Mouse (Mus musculus): Measurements from ENCODE around the gene Tnfrsf18. TPM values are rescaled to one million over a fixed set of nuclear protein-coding genes. Genes with fewer than 3 reads are reported as not detected.

Gene Tnfrsf18
- total RNA-seq, 1 experiment = 0.62 TPM

- Histone ChIP-seq H3K9ac (ENCODE audit: insufficient read depth, low read depth, low read length, poor library complexity, severe bottlenecking) (no peak overlapping the region), H3K9me3 (ENCODE audit: control insufficient read depth, insufficient read depth, low read depth, low read length) (no peaks in the 10 kb centered on the region), H3K4me3 (ENCODE audit: insufficient read depth in 1 of 2, low read depth in 1 of 2, low read length in 2 of 2, poor library complexity in 1 of 2, severe bottlenecking in 1 of 2) (no peak overlapping the region), H3K36me3 (ENCODE audit: control insufficient read depth, insufficient read depth, low read length, poor library complexity, severe bottlenecking) (no peaks in the 10 kb centered on the region), H3K4me1 (ENCODE audit: control insufficient read depth in 2 of 2, insufficient read depth in 2 of 2, low read length in 2 of 2, poor library complexity in 1 of 2) (peaks cover 18 to 38% of the 10 kb centered on the region in 2 experiments; a peak in 3 of 4 replicates), H3K27ac (ENCODE audit: insufficient read depth, low read depth, low read length, poor library complexity, severe bottlenecking) (no peak overlapping the region)
- in situ Hi-C loops (cut with MboI; ENCODE audit: low sequenced_read_pairs in 2 of 2, unreplicated experiment in 2 of 2) = no loop called here
- TF ChIP-seq ZC3H11A (IDR thresholded peaks at IDR 0.05; ENCODE audit: borderline replicate concordance, low read depth, low read length) (no peak), ZNF384 (IDR thresholded peaks at IDR 0.05; ENCODE audit: low read depth, low read length) (no peak), CHD2 (IDR thresholded peaks at IDR 0.05; ENCODE audit: low read depth, low read length) (no peak), HCFC1 (IDR thresholded peaks at IDR 0.05; ENCODE audit: borderline replicate concordance, insufficient read depth, low read length) (no peak), MAFK (IDR thresholded peaks at IDR 0.05; ENCODE audit: insufficient read depth, low read depth, low read length) (no peak)
- DNase-seq (ENCODE audit: low read depth, low spot score) = no peak
Measured at GRCm38 (mm10) chr4:156065156-156065894, 39.4 kb downstream of the Tnfrsf18 start.

DNA sequence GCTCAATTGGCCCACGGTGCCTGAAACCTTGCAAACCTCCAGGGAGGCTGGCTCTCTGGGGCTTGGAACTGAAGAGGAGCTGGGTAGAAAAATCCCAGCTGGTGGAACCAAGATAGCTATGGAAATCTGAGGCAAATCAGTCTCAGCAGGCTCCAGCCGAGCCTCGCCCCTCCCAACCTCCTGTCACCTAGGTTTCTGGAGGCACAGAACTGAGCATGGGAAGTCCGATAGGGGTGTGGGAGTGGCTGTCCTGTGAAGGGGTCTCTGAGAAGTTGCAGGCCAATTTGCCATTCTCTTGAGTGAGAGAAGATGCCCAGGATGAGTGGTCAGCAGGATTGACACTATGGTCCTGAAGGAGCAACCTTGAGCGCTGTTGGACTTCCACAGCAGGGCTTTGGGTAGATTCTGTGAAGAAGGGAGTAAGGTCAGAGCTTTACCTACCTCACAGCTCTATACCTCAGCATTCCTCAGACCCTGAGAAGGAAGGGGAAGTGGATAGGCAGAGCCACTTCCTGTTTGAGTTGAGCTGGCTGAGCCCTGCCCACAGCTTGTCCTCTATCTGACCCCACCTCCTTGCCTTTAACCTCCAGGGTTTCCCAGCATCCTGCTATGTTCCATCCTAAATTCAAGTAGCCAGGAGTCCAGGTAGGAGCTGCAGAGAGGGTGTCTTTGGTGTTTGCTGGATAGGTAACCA is 41.4 kb downstream of the Tnfrsf18 start:
- DNase-seq (ENCODE audit: low read depth, low spot score) = no peak
- Histone ChIP-seq H3K4me3 (ENCODE audit: insufficient read depth in 1 of 2, low read depth in 1 of 2, low read length in 2 of 2, poor library complexity in 1 of 2, severe bottlenecking in 1 of 2) (peak overlapping the region in 1 of 2 experiments; percentile 43; a peak in 2 of 4 replicates), H3K4me1 (ENCODE audit: control insufficient read depth in 2 of 2, insufficient read depth in 2 of 2, low read length in 2 of 2, poor library complexity in 1 of 2) (peaks cover 18 to 38% of the 10 kb centered on the region in 2 experiments; a peak in 3 of 4 replicates), H3K27ac (ENCODE audit: insufficient read depth, low read depth, low read length, poor library complexity, severe bottlenecking) (peak overlapping the region; percentile 26; the same call in 1 of the 2 replicates), H3K36me3 (ENCODE audit: control insufficient read depth, insufficient read depth, low read length, poor library complexity, severe bottlenecking) (no peaks in the 10 kb centered on the region), H3K9me3 (ENCODE audit: control insufficient read depth, insufficient read depth, low read depth, low read length) (no peaks in the 10 kb centered on the region), H3K9ac (ENCODE audit: insufficient read depth, low read depth, low read length, poor library complexity, severe bottlenecking) (no peak overlapping the region; the same call in 1 of the 2 replicates)
- TF ChIP-seq ZNF384 (IDR thresholded peaks at IDR 0.05; ENCODE audit: low read depth, low read length) (no peak), HCFC1 (IDR thresholded peaks at IDR 0.05; ENCODE audit: borderline replicate concordance, insufficient read depth, low read length) (no peak), CHD2 (IDR thresholded peaks at IDR 0.05; ENCODE audit: low read depth, low read length) (no peak), ZC3H11A (IDR thresholded peaks at IDR 0.05; ENCODE audit: borderline replicate concordance, low read depth, low read length) (no peak), MAFK (IDR thresholded peaks at IDR 0.05; ENCODE audit: insufficient read depth, low read depth, low read length) (no peak)
- in situ Hi-C loops (cut with MboI; ENCODE audit: low sequenced_read_pairs in 2 of 2, unreplicated experiment in 2 of 2) = no loop called here

- no peaks in the 10 kb centered on the region for H3K9me3 ChIP-seq (ENCODE audit: control insufficient read depth, insufficient read depth, low read depth, low read length)
- in situ Hi-C loops (cut with MboI; ENCODE audit: low sequenced_read_pairs in 2 of 2, unreplicated experiment in 2 of 2) = no loop called here
- no peak overlapping the region for H3K27ac ChIP-seq (ENCODE audit: insufficient read depth, low read depth, low read length, poor library complexity, severe bottlenecking)
- no peak for DNase-seq (ENCODE audit: low read depth, low spot score)
- H3K9ac ChIP-seq (ENCODE audit: insufficient read depth, low read depth, low read length, poor library complexity, severe bottlenecking) = no peak overlapping the region
- H3K36me3 ChIP-seq (ENCODE audit: control insufficient read depth, insufficient read depth, low read length, poor library complexity, severe bottlenecking) = no peaks in the 10 kb centered on the region
- peak overlapping the region in 1 of 2 experiments; percentile 20; a peak in 1 of 4 replicates for H3K4me3 ChIP-seq (ENCODE audit: insufficient read depth in 1 of 2, low read depth in 1 of 2, low read length in 2 of 2, poor library complexity in 1 of 2, severe bottlenecking in 1 of 2)
- peaks cover 18 to 26% of the 10 kb centered on the region in 2 experiments; a peak in 3 of 4 replicates for H3K4me1 ChIP-seq (ENCODE audit: control insufficient read depth in 2 of 2, insufficient read depth in 2 of 2, low read length in 2 of 2, poor library complexity in 1 of 2)
- no peak for TF ChIP-seq MAFK (IDR thresholded peaks at IDR 0.05; ENCODE audit: insufficient read depth, low read depth, low read length)
- no peak for TF ChIP-seq HCFC1 (IDR thresholded peaks at IDR 0.05; ENCODE audit: borderline replicate concordance, insufficient read depth, low read length)
- no peak for TF ChIP-seq CHD2 (IDR thresholded peaks at IDR 0.05; ENCODE audit: low read depth, low read length)
- TF ChIP-seq ZC3H11A (IDR thresholded peaks at IDR 0.05; ENCODE audit: borderline replicate concordance, low read depth, low read length) = no peak
- no peak for TF ChIP-seq ZNF384 (IDR thresholded peaks at IDR 0.05; ENCODE audit: low read depth, low read length)
Measured at GRCm38 (mm10) chr4:156069701-156070100, 43.7 kb downstream of the Tnfrsf18 start.

DNA sequence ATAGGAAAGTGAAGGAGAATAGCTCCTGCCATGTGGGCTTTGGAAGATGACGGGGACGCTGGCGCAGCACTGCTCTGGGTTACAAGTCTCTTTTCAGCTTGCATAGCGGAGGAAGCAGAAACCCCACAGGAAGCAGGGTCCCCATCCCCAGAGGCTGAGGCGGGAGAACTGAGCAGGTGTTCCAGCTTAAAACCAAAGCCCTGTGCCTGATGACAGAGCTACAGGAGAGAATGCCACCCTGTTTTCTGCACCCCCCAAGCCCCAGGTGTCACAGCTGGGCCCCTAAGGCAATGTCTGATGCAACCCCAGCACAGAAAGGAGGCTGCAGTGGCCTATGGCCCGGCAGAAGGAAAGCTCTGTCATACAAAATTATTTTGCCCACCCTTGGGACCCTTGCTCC is 44.3 kb downstream of the Tnfrsf18 start:
- H3K4me1 ChIP-seq (ENCODE audit: control insufficient read depth in 2 of 2, insufficient read depth in 2 of 2, low read length in 2 of 2, poor library complexity in 1 of 2) = peaks cover 18 to 23% of the 10 kb centered on the region in 2 experiments; a peak in 3 of 4 replicates
- no peak overlapping the region; the same call in 1 of the 2 replicates for H3K27ac ChIP-seq (ENCODE audit: insufficient read depth, low read depth, low read length, poor library complexity, severe bottlenecking)
- no peaks in the 10 kb centered on the region for H3K36me3 ChIP-seq (ENCODE audit: control insufficient read depth, insufficient read depth, low read length, poor library complexity, severe bottlenecking)
- in situ Hi-C loops (cut with MboI; ENCODE audit: low sequenced_read_pairs in 2 of 2, unreplicated experiment in 2 of 2) = no loop called here
- TF ChIP-seq ZC3H11A (IDR thresholded peaks at IDR 0.05; ENCODE audit: borderline replicate concordance, low read depth, low read length) (no peak), ZNF384 (IDR thresholded peaks at IDR 0.05; ENCODE audit: low read depth, low read length) (no peak), MAFK (IDR thresholded peaks at IDR 0.05; ENCODE audit: insufficient read depth, low read depth, low read length) (no peak), CHD2 (IDR thresholded peaks at IDR 0.05; ENCODE audit: low read depth, low read length) (no peak)
- DNase-seq (ENCODE audit: low read depth, low spot score) = no peak
- H3K4me3 ChIP-seq (ENCODE audit: insufficient read depth in 1 of 2, low read depth in 1 of 2, low read length in 2 of 2, poor library complexity in 1 of 2, severe bottlenecking in 1 of 2) = peak overlapping the region in 1 of 2 experiments; percentile 20; a peak in 1 of 4 replicates
- H3K9me3 ChIP-seq (ENCODE audit: control insufficient read depth, insufficient read depth, low read depth, low read length) = no peaks in the 10 kb centered on the region
- H3K9ac ChIP-seq (ENCODE audit: insufficient read depth, low read depth, low read length, poor library complexity, severe bottlenecking) = 0 out of 2 replicates have a peak overlapping the region, but pooled peaks have one; percentile 14
